Mouse (Mus musculus) large intestine, adult 2 months (tissue): ENCODE measurements at regions not wholly inside any gene's neighbourhood (a gene's known extent, or its start where the extent isn't known, plus 50 kb on each side); places are given as distances from the start of the nearest gene placed in this dataset.

Experiments used
- DNase-seq: peaks from one replicate; pipeline ENCODE4 v3.0.0-alpha.2; 2012; ENCODE audit warnings: low read depth, low spot score
- WGBS: fragments of 180-500 bp; shearing (Covaris S2); methylation state at CpG from one replicate; pipeline ENCODE4 v1.1.7; 2018; 5-methylcytosine and 5-hydroxymethylcytosine counted together

DNA sequence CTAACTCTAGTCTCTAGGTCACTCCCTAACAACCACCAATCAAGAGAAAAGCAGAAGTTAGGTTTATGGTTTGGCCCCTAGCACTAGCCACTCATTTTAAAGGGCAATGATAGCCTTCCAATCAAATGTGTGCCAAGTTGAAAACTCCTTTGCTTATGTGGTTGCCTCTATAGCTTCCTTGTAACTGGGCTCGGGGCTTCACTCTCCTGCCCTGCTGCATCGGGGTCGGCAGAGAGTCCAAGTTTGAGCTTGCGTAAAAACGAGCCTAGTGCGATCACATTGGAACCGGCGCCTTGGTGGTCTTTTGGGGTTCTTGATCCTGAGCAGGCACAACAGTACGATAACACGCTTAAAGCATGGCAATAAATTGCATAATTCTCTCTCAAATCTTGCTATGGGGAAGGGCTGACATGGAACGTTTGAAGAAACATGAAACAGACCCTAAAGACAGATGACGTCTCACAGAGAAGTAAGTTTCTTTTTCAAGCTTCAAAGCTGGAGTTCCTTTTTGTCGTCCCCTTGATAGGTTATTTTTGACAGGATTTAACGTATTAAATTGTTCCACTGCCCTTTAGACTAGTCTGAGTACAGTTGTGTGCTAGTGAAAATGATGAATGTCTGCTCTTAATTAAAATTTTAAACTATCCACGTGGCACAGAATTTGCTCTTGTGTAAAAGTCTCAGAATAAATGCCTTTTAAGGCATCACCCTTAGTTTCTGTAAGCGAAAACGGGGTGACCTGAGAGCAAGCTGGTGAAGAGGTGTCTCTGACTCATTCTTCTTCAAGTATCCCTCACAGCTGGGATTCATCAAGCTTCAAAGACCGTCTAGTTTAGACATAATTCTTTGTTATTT lies 52.0 kb downstream of the 4930426L09Rik start:
- WGBS: 58% methylated on average over 18 of the region's 18 CpGs
- DNase-seq: no peak

DNA sequence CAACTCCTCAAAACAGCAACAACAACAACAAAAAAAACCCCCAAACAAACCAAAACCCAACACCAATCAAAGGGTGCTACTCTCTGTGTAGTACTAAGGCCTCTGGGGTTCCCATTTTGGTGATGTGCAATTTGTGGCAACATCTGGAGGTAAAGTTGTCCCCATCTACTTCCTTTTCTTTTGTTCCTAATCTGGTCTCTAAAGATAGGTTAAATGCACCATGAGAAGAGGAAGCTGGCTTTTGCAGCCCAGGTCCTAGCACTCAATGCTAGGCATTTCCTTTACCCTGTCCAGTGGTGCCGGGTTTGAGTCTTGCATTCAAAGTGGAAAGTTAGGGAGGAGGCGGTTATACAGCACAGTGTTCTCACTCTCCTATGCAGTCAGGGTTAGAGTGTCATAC lies 57.4 kb downstream of the 4930426L09Rik start:
- WGBS: 86% methylated on average over 2 of the region's 2 CpGs
- no peak for DNase-seq

DNA sequence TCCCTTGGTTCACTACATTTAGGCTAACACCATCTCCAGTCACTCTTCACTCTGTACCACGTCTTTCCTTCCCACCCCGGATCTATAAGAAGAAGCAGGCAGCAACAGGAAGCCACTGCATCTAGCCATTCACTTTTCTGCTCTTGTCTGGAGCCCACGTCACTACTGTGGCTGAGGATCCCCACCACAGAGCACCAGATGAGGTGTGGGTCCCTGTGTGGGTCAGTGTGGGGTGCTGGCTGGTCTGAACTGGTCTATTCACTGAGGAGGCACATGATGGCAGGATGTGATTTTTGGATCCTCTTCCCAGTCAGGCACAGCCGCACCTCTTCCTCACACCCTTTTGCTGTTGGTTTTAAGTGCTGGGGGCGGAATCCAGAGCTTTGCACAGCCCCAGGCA lies 59.7 kb downstream of the 4930426L09Rik start:
- WGBS: 75% methylated on average over 5 of the region's 5 CpGs
- DNase-seq: no peak

DNA sequence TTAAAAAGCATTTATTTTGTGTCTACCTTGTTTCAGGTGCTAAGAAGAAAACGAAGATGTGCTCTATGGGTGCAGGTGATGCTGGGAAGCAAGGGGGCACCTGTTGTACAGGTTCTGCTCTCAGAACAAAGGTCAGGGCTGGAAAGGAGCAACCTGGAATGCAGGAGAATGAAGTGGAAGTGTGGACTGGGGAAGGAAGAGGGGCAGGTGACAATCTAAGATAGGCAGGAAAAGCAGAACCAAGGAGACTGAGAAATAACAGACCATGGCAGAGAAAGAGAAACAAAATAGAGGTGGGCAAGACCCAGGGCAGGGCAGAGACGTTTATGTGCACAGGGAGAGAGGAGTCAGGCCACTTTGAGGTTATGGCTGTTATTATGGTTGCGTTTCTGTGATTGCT lies 60.6 kb downstream of the 4930426L09Rik start:
- WGBS: 63% methylated on average over 3 of the region's 3 CpGs
- DNase-seq: no peak

DNA sequence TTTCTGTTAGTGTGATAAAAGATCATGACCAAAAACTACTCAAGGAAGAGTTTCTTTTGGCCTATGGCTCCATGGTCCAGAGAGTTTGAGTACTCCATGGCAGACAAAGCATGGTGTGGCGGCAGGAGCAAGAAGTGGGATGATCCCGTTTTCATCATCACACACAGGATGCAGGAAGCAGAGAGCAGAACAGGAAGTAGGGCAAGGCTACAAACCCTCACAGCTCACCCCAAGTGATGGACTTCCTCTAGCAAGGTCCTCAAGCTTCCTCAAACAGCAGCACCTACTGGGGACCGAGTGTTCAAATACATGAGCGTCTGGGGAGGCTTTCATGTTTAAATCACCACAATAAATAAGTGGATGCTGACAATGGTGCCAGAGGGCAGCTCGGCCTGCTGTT lies 61.1 kb downstream of the 4930426L09Rik start:
- DNase-seq: no peak
- 76% methylated on average over 5 of the region's 5 CpGs for WGBS

DNA sequence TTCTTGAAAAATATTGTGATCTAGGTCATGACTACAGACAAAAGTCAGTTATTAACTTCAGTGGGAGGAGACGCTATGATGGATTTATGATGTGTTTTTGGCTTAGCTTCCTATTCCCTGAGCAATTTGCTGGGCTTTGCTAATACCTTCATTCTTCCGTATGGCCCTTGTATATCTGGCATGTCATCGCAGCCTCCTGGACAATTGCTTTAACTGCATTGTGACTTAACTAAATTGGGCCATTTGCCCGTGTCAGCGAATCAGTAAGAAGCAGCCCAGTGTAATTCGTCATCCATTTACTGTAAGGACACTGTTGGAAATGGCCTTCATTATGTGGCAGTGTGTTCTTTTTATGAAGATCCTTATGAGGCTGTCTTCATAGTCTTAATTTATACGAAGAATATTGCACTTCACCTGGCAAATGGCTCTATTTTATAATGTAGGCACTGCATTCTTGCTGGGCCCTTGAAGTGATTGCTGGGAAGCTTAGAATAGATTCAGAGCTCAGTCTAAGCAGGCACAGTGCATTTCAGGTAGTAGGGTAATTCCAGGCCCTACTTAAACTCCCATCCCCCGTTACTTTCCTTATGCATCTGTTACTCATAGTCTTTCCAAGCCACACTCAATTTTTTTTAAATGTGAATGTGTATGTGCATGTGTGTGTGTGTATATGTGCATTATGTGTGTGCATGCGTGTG lies 62.2 kb downstream of the 4930426L09Rik start:
- WGBS: 44% methylated on average over 9 of the region's 9 CpGs
- DNase-seq: peak; percentile 35

DNA sequence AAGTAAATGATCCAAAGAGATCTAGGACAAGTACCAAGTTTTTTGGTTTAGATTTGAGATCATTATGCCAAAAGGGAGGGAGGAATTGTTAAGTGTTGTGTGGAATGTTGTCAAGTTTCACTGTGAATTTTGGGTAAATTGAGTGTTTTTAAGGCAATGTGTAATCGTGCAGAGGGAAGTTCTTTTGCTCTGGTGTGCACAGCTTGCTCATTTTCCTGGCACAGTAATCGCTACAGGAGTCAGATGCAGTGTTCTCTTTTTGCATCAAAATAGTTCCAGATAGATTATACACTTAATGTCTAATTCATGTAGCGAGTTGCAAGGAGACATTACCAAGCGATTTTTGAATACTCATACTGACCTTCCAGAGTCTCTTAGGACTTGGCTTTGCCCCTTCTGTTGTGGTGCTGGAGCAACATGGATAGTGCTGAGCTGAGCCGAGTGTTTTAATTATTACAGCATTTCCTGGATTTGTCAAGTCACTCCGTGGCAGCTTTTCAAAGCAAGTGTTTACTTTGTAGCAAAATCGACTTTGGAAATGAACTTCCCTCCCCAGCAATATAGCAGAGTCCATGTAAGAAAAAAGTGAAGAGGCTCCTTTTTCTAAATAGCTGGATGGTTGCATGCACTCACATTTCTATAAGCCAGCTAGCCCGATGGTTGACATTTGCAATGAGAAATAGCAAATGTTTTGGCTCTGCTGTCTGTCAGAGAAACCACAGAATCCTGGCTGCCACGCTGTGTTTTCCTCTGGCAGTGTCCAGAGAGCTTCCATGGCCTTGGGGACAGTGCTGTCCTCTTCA lies 66.6 kb downstream of the 4930426L09Rik start:
- WGBS: 33% methylated on average over 9 of the region's 9 CpGs
- DNase-seq: no peak

DNA sequence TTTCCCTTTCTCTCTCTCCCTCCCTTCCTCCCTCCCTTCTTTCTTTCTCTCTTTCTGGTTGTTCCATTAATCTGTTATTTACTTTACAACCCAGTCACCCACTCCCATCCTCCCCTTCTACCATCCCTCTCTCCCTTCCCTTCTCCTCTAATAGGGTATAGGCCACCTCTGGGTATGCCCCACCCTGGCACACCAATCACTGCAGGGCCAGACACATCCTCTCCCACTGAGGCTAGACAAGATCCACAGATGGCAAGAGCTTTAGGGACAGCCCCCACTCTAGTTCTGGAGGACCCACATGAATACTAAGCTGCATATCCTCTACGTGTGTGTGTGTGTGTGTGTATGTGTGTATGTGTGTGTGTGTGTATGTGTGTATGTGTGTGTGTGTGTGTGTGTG lies 67.4 kb downstream of the 4930426L09Rik start:
- DNase-seq: no peak
- WGBS: 78% methylated on average over 1 of the region's 1 CpGs

DNA sequence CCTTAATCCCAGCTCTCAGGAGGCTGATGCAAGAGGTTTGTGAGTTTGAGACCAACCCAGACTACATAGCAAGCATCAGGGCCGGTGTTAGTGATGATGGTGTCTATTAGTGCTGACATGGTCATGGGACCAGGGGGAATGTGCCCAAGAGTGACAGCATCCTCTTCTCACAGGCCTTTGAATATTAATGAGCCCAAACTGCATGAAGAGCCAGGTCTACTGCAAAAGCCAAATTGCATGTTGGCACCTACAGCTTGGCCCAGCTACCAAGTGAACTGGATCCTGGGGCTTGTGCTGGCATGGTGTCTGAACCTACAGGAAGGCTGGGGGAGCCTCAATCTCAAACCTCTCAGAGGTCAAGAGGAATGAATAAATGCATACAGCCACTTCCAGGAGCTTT lies 70.0 kb downstream of the 4930426L09Rik start:
- WGBS: 97% methylated on average over 1 of the region's 1 CpGs
- no peak for DNase-seq

DNA sequence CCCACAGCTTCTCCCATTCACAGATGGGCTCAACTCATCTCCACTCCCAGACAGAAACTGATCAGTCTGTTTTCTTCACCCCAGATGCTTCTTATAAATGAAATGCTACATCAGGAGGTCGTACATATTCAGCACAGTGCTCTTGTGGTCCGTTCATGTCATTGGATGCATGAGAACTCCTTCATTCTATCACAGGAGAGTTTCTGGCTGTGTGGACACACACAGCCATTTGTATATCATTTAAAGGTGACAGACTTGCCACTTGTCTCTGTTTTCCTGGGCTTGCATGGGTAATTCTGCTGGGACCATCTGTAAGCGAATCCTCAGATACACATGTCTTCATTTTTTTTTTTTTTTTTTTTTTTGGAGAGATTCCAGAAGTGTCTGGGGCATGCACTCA lies 85.7 kb downstream of the 4930426L09Rik start:
- WGBS: 69% methylated on average over 3 of the region's 3 CpGs
- no peak for DNase-seq

DNA sequence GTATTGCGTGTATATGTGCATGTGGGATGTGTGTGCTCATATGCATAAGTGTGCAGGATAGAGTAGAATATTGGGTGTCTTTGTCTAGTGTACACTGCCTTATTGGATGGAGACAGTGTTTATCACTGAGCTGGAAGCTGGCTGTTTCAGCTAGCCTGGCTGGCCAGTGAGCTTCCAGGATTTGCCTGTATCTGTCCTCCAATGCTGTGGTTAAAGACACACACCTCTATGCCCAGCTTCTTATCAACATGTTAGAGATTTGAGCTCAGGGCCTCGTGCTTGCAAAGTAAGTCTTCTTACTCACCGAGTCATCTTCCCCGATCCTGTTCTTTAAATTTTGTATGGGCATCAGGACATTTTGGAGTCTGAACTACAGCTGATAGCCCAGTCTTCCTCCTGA lies 87.0 kb downstream of the 4930426L09Rik start:
- 79% methylated on average over 4 of the region's 4 CpGs for WGBS
- DNase-seq: no peak

DNA sequence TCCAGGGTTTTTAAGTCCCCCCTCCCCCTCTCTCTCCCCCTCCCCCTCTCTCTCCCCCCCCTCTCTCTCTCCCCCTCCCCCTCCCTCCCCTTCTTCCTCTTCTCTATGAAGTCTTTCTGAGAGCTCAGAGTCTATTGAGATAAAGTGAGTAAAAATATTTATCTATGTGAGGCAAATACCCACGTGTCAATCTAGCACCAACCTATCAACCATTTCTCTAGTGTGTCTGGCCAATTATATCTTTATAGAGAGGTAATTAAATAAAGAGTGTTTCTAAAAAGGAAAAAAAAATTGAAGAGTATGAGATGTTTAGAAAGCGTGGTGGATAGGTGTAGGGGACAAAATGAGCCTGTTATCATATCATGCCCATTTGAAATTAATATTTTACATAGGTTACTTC lies 88.0 kb downstream of the 4930426L09Rik start:
- 57% methylated on average over 2 of the region's 2 CpGs for WGBS
- DNase-seq: no peak

DNA sequence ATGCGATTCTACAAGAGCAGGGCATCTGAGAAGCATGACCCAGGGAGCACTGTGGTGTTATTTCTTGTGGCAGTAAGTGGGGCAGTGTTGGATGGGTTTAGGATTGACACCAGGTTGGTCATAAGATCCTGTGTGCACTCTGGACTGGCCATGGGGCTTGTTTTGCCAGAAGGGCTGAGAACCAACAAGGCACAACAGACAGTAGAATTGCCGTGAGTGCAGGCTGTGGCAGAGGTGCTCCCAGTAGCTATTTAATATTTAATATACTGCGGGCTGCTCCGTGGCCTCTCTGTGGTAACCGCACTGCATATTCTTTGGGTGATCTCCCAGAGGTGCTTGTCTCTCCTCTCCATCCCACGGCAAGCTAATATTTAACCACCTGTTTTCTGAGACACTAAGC lies 88.5 kb downstream of the 4930426L09Rik start:
- DNase-seq: no peak
- 68% methylated on average over 6 of the region's 6 CpGs for WGBS

DNA sequence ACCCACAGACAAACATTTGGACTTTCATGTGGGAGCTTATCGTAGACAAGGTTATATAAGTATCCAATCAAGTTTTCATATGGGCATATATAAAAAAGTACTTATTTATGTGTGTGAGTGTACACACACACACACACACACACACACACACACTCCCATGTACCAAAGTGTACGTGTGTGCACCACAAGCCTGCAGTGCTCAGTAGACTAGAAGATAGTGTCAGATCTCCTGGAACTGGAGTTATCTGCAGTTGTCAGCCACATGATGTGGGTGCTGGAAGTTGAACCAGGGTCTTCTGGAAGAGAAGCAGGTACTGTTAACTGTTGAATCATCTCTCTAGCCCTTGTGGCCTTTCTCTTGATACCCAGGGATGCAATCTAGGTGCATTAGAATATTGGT lies 99.7 kb upstream of the Armc3 start:
- WGBS: 77% methylated on average over 2 of the region's 2 CpGs
- DNase-seq: no peak

DNA sequence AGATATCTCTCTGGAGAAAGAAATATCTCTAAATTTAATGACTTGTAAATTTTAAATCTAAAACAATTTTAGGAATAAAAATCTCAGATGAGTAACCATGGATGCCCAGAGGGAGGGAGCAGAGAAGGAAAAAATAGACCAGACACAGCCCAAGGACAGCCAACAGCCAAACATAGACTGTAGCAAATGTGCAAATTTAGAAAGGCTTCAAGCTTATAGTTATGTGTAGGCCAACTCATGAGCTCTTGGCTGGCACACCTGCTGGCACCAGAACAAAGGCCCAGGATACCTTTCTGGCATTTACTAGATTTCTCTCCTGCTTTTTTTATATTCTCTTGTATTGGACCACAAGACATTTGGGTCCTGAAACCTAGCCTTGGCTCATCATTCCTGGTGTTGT lies 90.3 kb upstream of the Armc3 start:
- DNase-seq: no peak

DNA sequence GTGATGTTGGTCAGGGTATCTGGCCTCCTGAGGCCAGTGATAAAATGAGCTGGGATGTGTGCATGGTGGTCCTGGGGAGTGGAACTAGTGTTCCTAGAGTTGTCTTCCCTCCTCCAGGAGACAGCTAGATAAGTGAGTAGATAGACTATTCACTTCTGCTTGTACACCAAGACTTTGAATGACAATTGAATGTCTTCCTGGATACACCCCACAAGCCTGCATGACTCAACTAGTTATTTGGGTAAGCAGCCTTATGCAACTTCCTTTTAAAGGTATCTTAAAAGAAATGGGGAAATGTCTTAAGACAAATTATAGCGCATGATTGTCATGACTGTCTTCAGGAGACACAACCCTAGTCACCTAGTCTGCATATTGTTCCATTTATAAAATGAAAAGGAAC lies 79.2 kb upstream of the Armc3 start:
- DNase-seq: no peak
- WGBS: 90% methylated on average over 1 of the region's 1 CpGs

DNA sequence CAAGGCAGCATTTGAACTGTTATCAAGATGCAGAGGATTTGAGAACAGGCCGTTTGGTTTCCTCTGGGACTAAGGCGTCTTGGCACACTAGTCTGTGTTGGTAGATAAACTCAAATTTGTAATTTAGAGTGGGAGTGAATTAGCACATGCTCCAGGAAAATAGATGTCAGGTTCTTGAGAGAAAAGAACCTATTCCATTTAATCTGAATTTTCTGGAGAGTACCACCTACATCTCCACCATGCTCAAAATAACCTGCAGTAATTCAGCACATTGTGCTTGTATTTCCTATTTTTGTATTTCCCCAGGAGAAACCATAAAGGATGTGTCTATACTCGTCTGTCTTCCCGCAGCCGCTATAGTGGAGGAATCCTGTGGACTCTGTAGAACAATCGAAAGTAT lies 66.2 kb upstream of the Armc3 start:
- DNase-seq: no peak
- WGBS: 77% methylated on average over 6 of the region's 6 CpGs

DNA sequence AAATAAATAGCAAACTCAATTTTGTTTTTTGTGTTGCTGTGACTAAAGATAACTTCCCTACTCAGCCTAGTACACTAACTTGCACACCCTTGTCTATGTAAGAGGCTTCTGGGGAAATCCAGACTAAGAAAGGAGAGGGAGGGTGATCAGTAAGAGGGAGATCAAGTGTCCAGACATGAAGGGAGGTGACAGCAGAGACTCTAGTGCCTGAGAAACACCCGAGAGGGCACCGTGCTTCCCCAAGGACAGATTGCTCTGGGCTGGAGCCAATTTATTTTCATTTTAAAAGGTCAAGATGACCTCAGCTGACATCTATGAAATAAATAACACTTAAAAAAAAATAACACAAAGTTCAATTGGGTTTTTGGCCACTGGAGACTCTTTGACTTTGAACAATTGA lies 56.5 kb upstream of the Armc3 start:
- DNase-seq: no peak
- 41% methylated on average over 2 of the region's 2 CpGs for WGBS

DNA sequence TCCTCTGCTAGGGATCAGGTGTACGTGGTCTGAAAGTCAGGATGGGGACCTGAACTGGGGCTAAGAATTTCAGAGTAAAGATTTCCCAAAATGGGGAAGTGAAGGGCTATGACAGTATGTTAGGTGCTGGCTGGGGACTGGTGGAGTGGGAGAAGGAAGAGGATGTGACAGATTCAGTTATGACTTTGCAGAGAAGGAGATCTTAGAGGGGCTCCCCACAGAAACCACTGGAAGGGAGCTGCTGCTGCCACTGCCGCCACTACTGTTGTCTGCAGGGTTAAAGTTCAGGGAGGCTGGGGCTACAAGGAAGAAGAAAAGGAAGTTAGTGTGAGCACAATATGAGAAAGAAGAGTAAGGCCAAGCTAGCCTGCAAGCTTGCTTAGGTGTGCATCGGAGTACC lies 53.7 kb upstream of the Armc3 start:
- 61% methylated on average over 3 of the region's 3 CpGs for WGBS
- no peak for DNase-seq

DNA sequence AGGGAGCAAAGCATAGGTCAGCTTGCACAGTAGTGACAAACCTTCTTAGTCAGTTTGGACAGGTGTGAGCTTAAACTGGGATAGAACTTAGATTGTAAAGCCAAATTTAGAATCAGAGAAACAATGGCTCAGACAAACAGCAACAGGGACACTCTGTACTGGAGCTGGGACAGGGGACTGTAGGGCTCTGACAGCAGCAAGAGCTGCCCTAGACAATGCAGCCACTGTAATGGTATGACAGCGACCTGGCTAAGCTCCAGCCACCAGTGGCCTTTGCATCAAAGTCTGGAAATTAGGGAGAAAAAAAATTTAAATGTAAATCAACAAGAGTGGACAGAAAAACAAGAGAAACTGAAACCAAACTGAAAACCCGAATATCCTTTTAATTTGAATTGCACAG lies 53.2 kb upstream of the Armc3 start:
- DNase-seq: no peak
- 44% methylated on average over 2 of the region's 2 CpGs for WGBS

DNA sequence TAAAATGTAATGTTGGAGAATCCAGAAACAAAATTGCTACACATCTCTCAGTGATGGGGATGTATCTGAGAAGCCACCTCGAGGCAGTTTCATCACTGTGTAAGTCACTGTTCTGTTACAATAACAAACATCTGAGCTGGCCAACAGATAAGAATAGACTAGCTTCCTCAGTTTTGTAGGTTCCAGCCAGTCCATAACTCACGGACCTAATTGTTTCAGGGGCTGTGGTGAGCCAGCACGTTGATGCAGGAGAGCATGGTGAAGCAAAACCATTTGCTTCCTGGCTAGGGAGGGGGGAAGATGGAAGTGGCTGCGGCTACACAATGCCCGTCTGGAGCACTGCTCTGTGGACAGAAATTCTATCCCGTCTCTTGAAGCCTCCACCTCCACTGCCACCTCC lies 52.8 kb upstream of the Armc3 start:
- no peak for DNase-seq
- 60% methylated on average over 6 of the region's 6 CpGs for WGBS
